Mouse (Mus musculus) kidney, adult 8-10 months (tissue): ENCODE results near the gene Zg16.
"Not testable (repeated sequence)": the region's sequence is repeated elsewhere in the genome, so short reads cannot be mapped to it uniquely, and the experiment has no call there.

Experiments used
- DNase-seq, 2 experiments: peaks; one replicate each; pipeline ENCODE4 v3.0.0; 2022

The Zg16 gene

GRCm38 (mm10) chr7:127087278-127088010 lies at the start of gene Zg16:
TSS of gene Zg16 (minus strand) at chr7:127087328.
- DNase-seq, result not testable (repeated sequence)

- DNase-seq, result no peak
These were observed 49.3 kb upstream of the Zg16 start for GRCm38 (mm10) chr7:127136181-127137071.

GRCm38 (mm10) chr7:127134821-127135447 lies 47.8 kb upstream of the Zg16 start:
- no peak for DNase-seq

GRCm38 (mm10) chr7:127133125-127133524 lies 46.0 kb upstream of the Zg16 start:
- no peak for DNase-seq

GRCm38 (mm10) chr7:127129638-127130037 lies 42.5 kb upstream of the Zg16 start:
- DNase-seq, result peak; percentile 31 to 53

- DNase-seq, result peak in 1 of 2 experiments; percentile 58
These were observed 34.8 kb upstream of the Zg16 start, which contains the start of gene Qprt for GRCm38 (mm10) chr7:127121911-127122270. TSS of gene Qprt (minus strand) at chr7:127122226.

GRCm38 (mm10) chr7:127121061-127121910 lies 34.2 kb upstream of the Zg16 start:
- DNase-seq, result peak; percentile 84 to 88

GRCm38 (mm10) chr7:127118671-127119445 lies 31.7 kb upstream of the Zg16 start:
- peak in 1 of 2 experiments; percentile 37 for DNase-seq

GRCm38 (mm10) chr7:127117948-127118347 lies 30.8 kb upstream of the Zg16 start:
- peak in 1 of 2 experiments; percentile 43 for DNase-seq

- DNase-seq, result no peak
These were observed 29.3 kb upstream of the Zg16 start for GRCm38 (mm10) chr7:127116331-127116935.

GRCm38 (mm10) chr7:127114920-127115319 lies 27.8 kb upstream of the Zg16 start:
- DNase-seq, result no peak

GRCm38 (mm10) chr7:127113614-127114259 lies 26.6 kb upstream of the Zg16 start:
- peak; percentile 65 to 70 for DNase-seq

GRCm38 (mm10) chr7:127112921-127113597 lies 25.9 kb upstream of the Zg16 start:
- no peak for DNase-seq

GRCm38 (mm10) chr7:127112251-127112841 lies 25.2 kb upstream of the Zg16 start:
- no peak for DNase-seq

GRCm38 (mm10) chr7:127111461-127111860 lies 24.3 kb upstream of the Zg16 start:
- DNase-seq, result peak; percentile 46 to 62

- peak; percentile 60 to 75 for DNase-seq
These were observed 23.3 kb upstream of the Zg16 start for GRCm38 (mm10) chr7:127110239-127111007.

- no peak for DNase-seq
These were observed 18.4 kb upstream of the Zg16 start for GRCm38 (mm10) chr7:127105551-127105950.

- DNase-seq, result peak; percentile 79 to 87
These were observed 17.6 kb upstream of the Zg16 start for GRCm38 (mm10) chr7:127104560-127105332.
